Mouse (Mus musculus): ENCODE measurements around the gene Nup37. TPM values are rescaled to one million over a fixed set of nuclear protein-coding genes. Genes with fewer than 3 reads are reported as not detected.

Gene Nup37
- polyA plus RNA-seq, 1 experiment from 2014 or later: 63.8 TPM

DNA sequence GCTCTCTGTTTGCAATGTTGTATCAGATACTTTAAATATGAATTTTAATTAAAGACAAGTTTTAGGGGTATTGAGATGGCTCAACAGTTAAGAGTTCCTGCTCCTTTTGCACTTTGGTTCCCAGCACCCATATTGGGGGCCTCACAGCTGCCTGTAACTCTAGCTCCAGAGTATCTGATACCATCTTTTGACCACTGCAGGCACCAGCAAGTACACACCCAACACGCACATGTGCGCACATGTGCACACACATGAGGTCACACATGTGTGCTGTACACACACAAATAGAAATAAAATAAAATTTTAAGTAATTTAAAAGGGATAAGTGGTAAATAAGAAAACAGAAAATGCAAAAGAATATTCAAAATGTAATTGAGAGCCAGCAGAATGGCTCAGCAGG is 81.2 kb downstream of the Nup37 start:
- Histone ChIP-seq H3K9me3 (replicated peaks) (no peaks in the 10 kb centered on the region), H3K4me1 (no peaks in the 10 kb centered on the region), H3K27ac (replicated peaks) (no peak overlapping the region), H3K4me2 (replicated peaks) (no peak overlapping the region), H3K36me3 (0 out of 2 replicates have a peak, but pooled peaks cover 10% of the 10 kb centered on the region), H3K4me3 (replicated peaks) (no peak overlapping the region), H3K9ac (no peak overlapping the region), H3K27me3 (no peaks in the 10 kb centered on the region)
- no peak for ATAC-seq (ENCODE audit: insufficient number of reproducible peaks, low FRiP score, low TSS enrichment, low read depth)
- WGBS: 93% methylated on average over 2 of the region's 2 CpGs

Other genes starting within 250 kb of the Nup37 start
- gene Pmch, start 55.9 kb upstream of the Nup37 start, polyA plus RNA-seq (2015; fragmentation: Nextera tagmentation; extraction: Ambion mirVana): 0.27 and 0.41 TPM in 2 replicates
- gene Parpbp, start 51 bp upstream of the Nup37 start, polyA plus RNA-seq (2015; fragmentation: Nextera tagmentation; extraction: Ambion mirVana): 8.6 TPM in 2 replicates
- 61.3 and 63.8 TPM in 2 replicates for gene Washc3, start 54.1 kb downstream of the Nup37 start, polyA plus RNA-seq (2015; fragmentation: Nextera tagmentation; extraction: Ambion mirVana)
- gene Dram1, start 232.1 kb downstream of the Nup37 start, polyA plus RNA-seq (2015; fragmentation: Nextera tagmentation; extraction: Ambion mirVana): 3.1 and 3.5 TPM in 2 replicates
- gene Gnptab, start 232.1 kb downstream of the Nup37 start, polyA plus RNA-seq (2015; fragmentation: Nextera tagmentation; extraction: Ambion mirVana): 11.0 and 11.1 TPM in 2 replicates